Mouse (Mus musculus): ENCODE results near the gene Gpr156.
A peak's percentile ranks its signal among the peaks of the same experiment; 100 is the strongest.

DNA sequence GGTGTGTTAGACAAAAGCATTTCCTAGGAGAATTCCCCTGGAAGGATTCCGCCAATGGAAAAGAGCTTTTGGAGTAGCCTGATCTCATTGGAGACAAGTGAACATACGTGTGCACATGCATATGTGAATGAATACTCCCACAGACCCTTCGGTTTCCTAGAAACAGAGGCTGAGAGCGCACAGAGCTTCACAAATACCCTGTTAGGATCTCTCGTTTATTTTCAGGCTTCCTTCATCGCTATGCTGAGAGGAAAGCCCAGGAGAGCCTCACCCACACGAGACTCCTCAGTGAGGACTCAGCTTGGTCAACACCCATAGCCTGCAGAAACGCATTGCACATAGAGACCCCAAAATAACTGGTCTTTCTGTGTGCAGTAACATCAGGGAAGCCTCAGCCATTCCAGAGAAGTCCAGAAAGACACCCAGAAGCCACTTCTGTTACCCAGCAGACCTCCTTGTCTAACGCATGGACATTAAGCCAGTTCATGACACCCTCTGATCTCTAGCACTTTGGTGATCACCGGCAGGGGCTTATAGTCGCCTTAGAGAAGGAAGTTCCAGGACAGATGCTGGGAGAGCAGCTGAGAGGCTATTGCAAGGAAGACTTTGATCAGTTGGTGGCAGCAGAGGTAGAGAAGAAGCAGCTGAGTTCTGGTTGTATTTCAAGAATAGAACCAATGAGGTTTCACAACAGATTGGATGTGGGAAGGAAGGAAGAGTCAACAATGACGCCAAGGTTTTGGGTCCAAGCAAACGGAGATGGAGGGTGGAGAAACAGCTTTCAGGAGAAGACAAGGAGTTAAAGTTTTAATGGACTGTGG lies 58.4 kb downstream of the Gpr156 start:
- TF ChIP-seq CTCF (IDR thresholded peaks at IDR 0.05; ENCODE audit: low read depth) (peak; percentile 75), EP300 (optimal IDR thresholded peaks at IDR 0.05) (no peak)
